Mouse (Mus musculus): ENCODE measurements around the gene Ei24. TPM values are rescaled to one million over a fixed set of nuclear protein-coding genes. Genes with fewer than 3 reads are reported as not detected.
A peak's percentile ranks its signal among the peaks of the same experiment; 100 is the strongest.

The Ei24 gene
- polyA plus RNA-seq, 1 experiment, result 2.0 TPM

GRCm38 (mm10) chr9:36796224-36796623, 969 bp downstream of the Ei24 start:
- Histone ChIP-seq H3K4me1 (ENCODE audit: control insufficient read depth) (peaks cover 21% of the 10 kb centered on the region), H3K27me3 (ENCODE audit: control insufficient read depth) (no peaks in the 10 kb centered on the region), H3K36me3 (ENCODE audit: control insufficient read depth) (peaks cover 6% of the 10 kb centered on the region), H3K4me3 (replicated peaks) (peak overlapping the region; percentile 91), H3K9me3 (ENCODE audit: control insufficient read depth, low read length) (no peaks in the 10 kb centered on the region)
- no peak for TF ChIP-seq GATA1 (IDR thresholded peaks at IDR 0.05; ENCODE audit: low read length)

DNA sequence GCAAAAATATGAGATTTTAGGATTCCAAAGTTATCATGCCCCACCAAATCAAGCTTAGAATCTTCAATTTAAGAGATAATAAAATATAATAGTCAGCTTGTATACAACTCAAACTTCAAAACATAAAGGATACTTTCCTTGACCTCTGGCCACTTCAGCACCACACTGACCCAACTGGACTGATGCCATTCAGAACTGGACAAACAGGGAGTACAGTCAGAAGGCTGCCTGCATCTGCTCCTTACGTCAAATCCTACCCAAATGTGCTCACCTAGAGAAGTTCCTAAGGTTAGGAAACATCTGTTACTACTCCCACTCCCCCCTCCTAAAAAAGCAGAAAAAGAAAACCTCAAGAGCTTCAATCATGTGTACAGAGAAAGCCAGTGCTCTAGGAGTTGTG, 1.6 kb downstream of the Ei24 start:
- TF ChIP-seq TAL1 (IDR thresholded peaks at IDR 0.05; ENCODE audit: low read length), result no peak
- TF ChIP-seq GATA1 (IDR thresholded peaks at IDR 0.05; ENCODE audit: low read length), result no peak
- H3K36me3 ChIP-seq (ENCODE audit: control insufficient read depth), result peaks cover 11% of the 10 kb centered on the region
- no peaks in the 10 kb centered on the region for H3K9me3 ChIP-seq (ENCODE audit: control insufficient read depth, low read length)

GRCm38 (mm10) chr9:36794487-36794886, 2.7 kb downstream of the Ei24 start:
- Histone ChIP-seq H3K27me3 (ENCODE audit: control insufficient read depth) (no peaks in the 10 kb centered on the region), H3K36me3 (ENCODE audit: control insufficient read depth) (peaks cover 17% of the 10 kb centered on the region)
- TF ChIP-seq GATA1 (IDR thresholded peaks at IDR 0.05; ENCODE audit: low read length), result no peak
- no peak for TF ChIP-seq TAL1 (IDR thresholded peaks at IDR 0.05; ENCODE audit: low read length)

More for the DNA sequence above, 1.6 kb downstream of the Ei24 start:
- peaks cover 21% of the 10 kb centered on the region for H3K4me1 ChIP-seq (ENCODE audit: control insufficient read depth)
- no peak overlapping the region for H3K4me3 ChIP-seq (replicated peaks)
- H3K27me3 ChIP-seq (ENCODE audit: control insufficient read depth), result no peaks in the 10 kb centered on the region

GRCm38 (mm10) chr9:36792191-36792590, 5.0 kb downstream of the Ei24 start:
- Histone ChIP-seq H3K4me3 (replicated peaks) (no peak overlapping the region), H3K36me3 (ENCODE audit: control insufficient read depth) (peaks cover 35% of the 10 kb centered on the region), H3K27me3 (ENCODE audit: control insufficient read depth) (no peaks in the 10 kb centered on the region), H3K4me1 (ENCODE audit: control insufficient read depth) (peaks cover 17% of the 10 kb centered on the region), H3K9me3 (ENCODE audit: control insufficient read depth, low read length) (no peaks in the 10 kb centered on the region)
- no peak for TF ChIP-seq GATA1 (IDR thresholded peaks at IDR 0.05; ENCODE audit: low read length)
- TF ChIP-seq TAL1 (IDR thresholded peaks at IDR 0.05; ENCODE audit: low read length), result no peak

More at GRCm38 (mm10) chr9:36794487-36794886, 2.7 kb downstream of the Ei24 start:
- Histone ChIP-seq H3K4me3 (replicated peaks) (no peak overlapping the region), H3K9me3 (ENCODE audit: control insufficient read depth, low read length) (no peaks in the 10 kb centered on the region), H3K4me1 (ENCODE audit: control insufficient read depth) (peaks cover 21% of the 10 kb centered on the region)

- Histone ChIP-seq H3K9me3 (ENCODE audit: control insufficient read depth, low read length) (no peaks in the 10 kb centered on the region), H3K4me1 (ENCODE audit: control insufficient read depth) (no peaks in the 10 kb centered on the region), H3K36me3 (ENCODE audit: control insufficient read depth) (peaks cover 75% of the 10 kb centered on the region), H3K4me3 (replicated peaks) (no peak overlapping the region), H3K27me3 (ENCODE audit: control insufficient read depth) (no peaks in the 10 kb centered on the region)
- TF ChIP-seq TAL1 (IDR thresholded peaks at IDR 0.05; ENCODE audit: low read length), result no peak
- no peak for TF ChIP-seq GATA1 (IDR thresholded peaks at IDR 0.05; ENCODE audit: low read length)
These were observed 13.3 kb downstream of the Ei24 start for GRCm38 (mm10) chr9:36783921-36784320.

GRCm38 (mm10) chr9:36769048-36769413, 28.2 kb downstream of the Ei24 start:
- Histone ChIP-seq H3K9me3 (ENCODE audit: control insufficient read depth, low read length) (no peaks in the 10 kb centered on the region), H3K36me3 (ENCODE audit: control insufficient read depth) (peaks cover 15% of the 10 kb centered on the region), H3K4me3 (replicated peaks) (peak overlapping the region; percentile 74), H3K27me3 (ENCODE audit: control insufficient read depth) (no peaks in the 10 kb centered on the region), H3K4me1 (ENCODE audit: control insufficient read depth) (peaks cover 23% of the 10 kb centered on the region)
- no peak for TF ChIP-seq GATA1 (IDR thresholded peaks at IDR 0.05; ENCODE audit: low read length)
- no peak for TF ChIP-seq TAL1 (IDR thresholded peaks at IDR 0.05; ENCODE audit: low read length)

GRCm38 (mm10) chr9:36768156-36769047, 28.8 kb downstream of the Ei24 start:
- Histone ChIP-seq H3K4me1 (ENCODE audit: control insufficient read depth) (peaks cover 23% of the 10 kb centered on the region), H3K4me3 (replicated peaks) (peak overlapping the region; percentile 74), H3K36me3 (ENCODE audit: control insufficient read depth) (peaks cover 21% of the 10 kb centered on the region), H3K27me3 (ENCODE audit: control insufficient read depth) (no peaks in the 10 kb centered on the region), H3K9me3 (ENCODE audit: control insufficient read depth, low read length) (no peaks in the 10 kb centered on the region)
- TF ChIP-seq GATA1 (IDR thresholded peaks at IDR 0.05; ENCODE audit: low read length) (no peak; the same call in 1 of the 2 replicates), TAL1 (IDR thresholded peaks at IDR 0.05; ENCODE audit: low read length) (no peak)

DNA sequence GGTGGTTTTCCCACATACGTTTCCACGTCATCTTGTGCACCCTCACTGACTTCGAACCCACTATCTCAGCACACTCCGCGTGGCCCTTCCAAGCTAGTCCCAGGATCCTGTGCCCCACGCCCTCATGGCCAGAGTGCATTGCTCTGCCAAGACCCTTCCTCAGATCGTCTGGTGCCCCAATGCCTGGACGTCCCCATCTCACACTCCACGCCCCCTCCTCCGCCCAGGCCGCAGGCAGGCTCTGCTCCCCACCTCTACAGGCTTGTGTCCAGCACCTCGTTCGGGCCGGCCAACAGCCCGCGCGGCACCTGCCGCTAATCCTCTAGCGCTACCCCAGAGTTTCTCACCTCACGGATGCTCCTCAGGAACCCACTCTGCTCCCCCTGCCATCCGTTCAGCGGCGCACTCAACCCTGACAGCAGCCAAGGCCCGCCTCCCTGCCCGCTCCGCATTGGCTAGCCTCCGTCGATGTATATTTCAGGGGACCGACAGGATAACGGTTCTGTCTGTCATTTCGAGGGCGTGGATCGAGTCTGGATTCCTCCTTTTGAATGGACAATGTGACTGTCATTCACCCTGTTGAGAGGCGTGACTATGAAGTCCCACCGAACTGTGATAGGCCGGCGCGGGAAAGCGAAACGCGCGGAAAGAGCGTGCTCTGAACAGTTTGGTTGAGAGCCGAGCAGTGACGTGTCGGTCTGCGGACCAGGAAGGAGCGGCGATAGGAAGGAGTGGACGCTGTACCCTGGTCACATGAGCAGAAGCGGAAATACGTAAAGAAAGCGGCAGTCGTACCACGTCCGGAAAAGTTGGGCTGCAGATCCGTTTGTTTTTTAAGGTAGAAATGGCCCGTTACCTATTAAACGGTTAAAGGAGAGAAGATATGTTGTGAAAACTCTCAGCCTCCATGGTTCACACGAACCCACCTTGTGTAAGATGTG, 29.7 kb downstream of the Ei24 start, which contains the start of gene Stt3a:
Gene Stt3a (minus strand): TSS at position 477 of the 941 bp plus-strand sequence.
- no peaks in the 10 kb centered on the region for H3K9me3 ChIP-seq (ENCODE audit: control insufficient read depth, low read length)
- TF ChIP-seq GATA1 (IDR thresholded peaks at IDR 0.05; ENCODE audit: low read length), result no peak
- TF ChIP-seq TAL1 (IDR thresholded peaks at IDR 0.05; ENCODE audit: low read length), result no peak
- no peaks in the 10 kb centered on the region for H3K27me3 ChIP-seq (ENCODE audit: control insufficient read depth)
- H3K4me1 ChIP-seq (ENCODE audit: control insufficient read depth), result peaks cover 23% of the 10 kb centered on the region
- H3K36me3 ChIP-seq (ENCODE audit: control insufficient read depth), result peaks cover 31% of the 10 kb centered on the region
- H3K4me3 ChIP-seq (replicated peaks), result peak within 1 kb of the TSS; percentile 74

DNA sequence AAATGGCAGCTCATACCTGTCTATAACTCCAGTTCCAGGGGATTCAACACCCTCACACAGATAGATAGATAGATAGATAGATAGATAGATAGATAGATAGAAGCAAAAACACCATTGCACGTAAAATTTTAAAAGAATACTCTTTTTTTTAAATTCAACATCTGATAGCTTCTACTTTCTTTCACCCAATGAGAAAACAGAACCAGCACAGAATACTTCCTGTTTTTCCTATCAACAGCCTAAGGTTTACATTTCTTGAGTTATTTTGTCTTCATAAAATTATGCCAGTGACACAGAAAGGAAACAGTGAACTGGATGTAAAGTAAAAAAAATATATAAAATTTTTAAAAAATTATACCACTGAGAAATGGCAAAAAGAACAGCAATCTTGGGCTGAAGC, 32.8 kb downstream of the Ei24 start:
- Histone ChIP-seq H3K4me1 (ENCODE audit: control insufficient read depth) (peaks cover 23% of the 10 kb centered on the region), H3K4me3 (replicated peaks) (no peak overlapping the region), H3K27me3 (ENCODE audit: control insufficient read depth) (no peaks in the 10 kb centered on the region), H3K36me3 (ENCODE audit: control insufficient read depth) (peaks cover 56% of the 10 kb centered on the region), H3K9me3 (ENCODE audit: control insufficient read depth, low read length) (no peaks in the 10 kb centered on the region)
- TF ChIP-seq TAL1 (IDR thresholded peaks at IDR 0.05; ENCODE audit: low read length) (no peak), GATA1 (IDR thresholded peaks at IDR 0.05; ENCODE audit: low read length) (no peak)

Other genes starting within 250 kb of the Ei24 start
- gene Gm17689, start 214.8 kb downstream of the Ei24 start, polyA plus RNA-seq (2012), result not detected in 2 replicates
- gene A630095E13Rik, start 154.0 kb downstream of the Ei24 start, polyA plus RNA-seq (2012), result not detected in 2 replicates
- not detected in 2 replicates for gene Acrv1, start 104.2 kb downstream of the Ei24 start, polyA plus RNA-seq (2012)
- 0.14 and 0.68 TPM in 2 replicates for gene Chek1, start 70.3 kb downstream of the Ei24 start, polyA plus RNA-seq (2012)
- gene Stt3a, start 29.7 kb downstream of the Ei24 start, polyA plus RNA-seq (2012), result 0.14 and 0.20 TPM in 2 replicates
- gene Fez1, start 24.5 kb upstream of the Ei24 start, polyA plus RNA-seq (2012), result not detected in 2 replicates

Measured in erythroblast, embryonic 14.5 days (primary cell).